Mouse (Mus musculus): ENCODE measurements around the gene Ppm1m. TPM values are rescaled to one million over a fixed set of nuclear protein-coding genes. Genes with fewer than 3 reads are reported as not detected.
A peak's percentile ranks its signal among the peaks of the same experiment; 100 is the strongest.

The Ppm1m gene
- total RNA-seq, 2 experiments from 2014 or later = 2.6 to 4.7 TPM

GRCm38 (mm10) chr9:106220894-106221523, 21.5 kb upstream of the Ppm1m start:
- no peak for DNase-seq

- no peak for DNase-seq
These were observed 17.4 kb upstream of the Ppm1m start for GRCm38 (mm10) chr9:106216971-106217370.

- DNase-seq = no peak
These were observed 16.0 kb upstream of the Ppm1m start for GRCm38 (mm10) chr9:106215341-106216125.

- no peak for DNase-seq
These were observed 13.0 kb upstream of the Ppm1m start for GRCm38 (mm10) chr9:106212594-106212981.

GRCm38 (mm10) chr9:106211680-106212593, 12.4 kb upstream of the Ppm1m start:
- DNase-seq = peak; percentile 82

- no peak for DNase-seq
These were observed 11.5 kb upstream of the Ppm1m start for GRCm38 (mm10) chr9:106210853-106211609.

GRCm38 (mm10) chr9:106209954-106210353, 10.4 kb upstream of the Ppm1m start:
- peak; percentile 50 for DNase-seq

- DNase-seq = no peak
These were observed 8.6 kb upstream of the Ppm1m start for GRCm38 (mm10) chr9:106208181-106208580.

- peak; percentile 74 for DNase-seq
These were observed 7.0 kb upstream of the Ppm1m start for GRCm38 (mm10) chr9:106206515-106206914.

- DNase-seq = no peak
These were observed 6.3 kb upstream of the Ppm1m start for GRCm38 (mm10) chr9:106205713-106206290.

- DNase-seq = peak; percentile 60
These were observed 4.7 kb upstream of the Ppm1m start for GRCm38 (mm10) chr9:106203990-106204851.

GRCm38 (mm10) chr9:106202819-106203636, 3.5 kb upstream of the Ppm1m start, which contains the start of gene Twf2:
TSS of gene Twf2 (plus strand) at chr9:106203108.
- peak; percentile 93 for DNase-seq

GRCm38 (mm10) chr9:106201895-106202294, 2.3 kb upstream of the Ppm1m start:
- DNase-seq = no peak

GRCm38 (mm10) chr9:106198962-106199458, 536 bp downstream of the Ppm1m start:
- DNase-seq = peak; percentile 80

- DNase-seq = no peak
These were observed 1.8 kb downstream of the Ppm1m start for GRCm38 (mm10) chr9:106197732-106198131.

GRCm38 (mm10) chr9:106197081-106197713, 2.3 kb downstream of the Ppm1m start:
- DNase-seq = no peak

- no peak for DNase-seq
These were observed 3.9 kb downstream of the Ppm1m start for GRCm38 (mm10) chr9:106195693-106196092.

GRCm38 (mm10) chr9:106193930-106194807, 5.4 kb downstream of the Ppm1m start:
- DNase-seq = no peak

Data from gastrocnemius, postnatal 25 days (tissue).